In genomic region chr8:92364776-92365240, GRCm38 (mm10) we compare ENCODE assay signal across 10 mouse cellular contexts. TPM values are rescaled to one million over a fixed set of nuclear protein-coding genes. Genes with fewer than 3 reads are reported as not detected.
DNase-seq lines count a peak whose midpoint lies in the region; ATAC-seq and TF ChIP-seq lines count a peak whose summit lies in the region.
"Had no signal": no experiment of that assay in that cellular context is flagged by ENCODE, and none has a peak within 500 bp of the region (broad histone marks: within the 10 kb centered on the region; RNA-seq: fewer than 3 reads in every experiment).

No protein-coding gene starts in this region.

- H3K27me3 ChIP-seq in heart, embryonic 13.5 days (replicated peaks), result peaks cover 94% of the 10 kb centered on the region
- H3K27me3 ChIP-seq in hindbrain, embryonic 12.5 days, result peaks cover 36% of the 10 kb centered on the region
- H3K27me3 ChIP-seq in midbrain, embryonic 11.5 days (ENCODE audit: control insufficient read depth, insufficient read depth, low read length), result peaks cover 14% of the 10 kb centered on the region
- H3K27me3 ChIP-seq: CH12.LX had no signal

- peak overlapping the region; percentile 66 for H3K9ac ChIP-seq in heart, embryonic 13.5 days
- peak overlapping the region; percentile 70 for H3K9ac ChIP-seq in hindbrain, embryonic 12.5 days
- peak overlapping the region; percentile 74 for H3K9ac ChIP-seq in midbrain, embryonic 11.5 days (ENCODE audit: low read length)

- no peak for ATAC-seq in heart, embryonic 13.5 days (ENCODE audit: extremely low read depth, insufficient number of reproducible peaks, low FRiP score, low TSS enrichment)
- ATAC-seq in hindbrain, embryonic 12.5 days (ENCODE audit: low FRiP score), result no peak
- ATAC-seq in midbrain, embryonic 11.5 days (ENCODE audit: low FRiP score), result no peak

- no peak for TF ChIP-seq POLR2A in bone marrow macrophage, adult 2 months (IDR thresholded peaks at IDR 0.05; ENCODE audit: borderline replicate concordance, low read depth, low read length)

- H3K36me3 ChIP-seq in heart, embryonic 13.5 days, result no peaks in the 10 kb centered on the region; the same call in 1 of the 2 replicates
- peaks cover 8% of the 10 kb centered on the region for H3K36me3 ChIP-seq in hindbrain, embryonic 12.5 days
- peaks cover 4% of the 10 kb centered on the region; the same call in 1 of the 2 replicates for H3K36me3 ChIP-seq in midbrain, embryonic 11.5 days (ENCODE audit: control insufficient read depth, insufficient read depth, low read length)

- WGBS in heart, embryonic 13.5 days, result 23% methylated on average over 20 of the region's 20 CpGs
- WGBS in hindbrain, embryonic 12.5 days, result 20% methylated on average over 20 of the region's 20 CpGs
- 10% methylated on average over 20 of the region's 20 CpGs for WGBS in midbrain, embryonic 11.5 days

- intact Hi-C loops in heart, postnatal 25 days (cut with DNase I), result loop anchor here (5.0 to 10.0 kb wide), 2 partner anchors 357 to 1170 kb away; partner anchors contain the start of gene Aktip

- H3K9me3 ChIP-seq in heart, embryonic 13.5 days, result no peaks in the 10 kb centered on the region
- H3K9me3 ChIP-seq in hindbrain, embryonic 12.5 days (replicated peaks), result no peaks in the 10 kb centered on the region
- no peaks in the 10 kb centered on the region for H3K9me3 ChIP-seq in midbrain, embryonic 11.5 days (ENCODE audit: control insufficient read depth, low read length)

- no peak for TF ChIP-seq CTCF in bone marrow macrophage, adult 2 months (IDR thresholded peaks at IDR 0.05; ENCODE audit: low read depth, low read length)

- no peak for DNase-seq in heart, postnatal 25 days (ENCODE audit: low spot score)
- peak; percentile 97 for DNase-seq in midbrain, embryonic 11.5 days (ENCODE audit: low spot score, missing footprints)
- DNase-seq in spleen, adult 18-20 months, result no peak
- no peak for DNase-seq in urinary bladder, adult 18-20 months (ENCODE audit: low spot score in 2 of 2)
- DNase-seq in left cerebral cortex, adult 9 months (ENCODE audit: low spot score in 2 of 2), result no peak

- peaks cover 42% of the 10 kb centered on the region for H3K4me1 ChIP-seq in heart, embryonic 13.5 days
- 0 out of 2 replicates have a peak, but pooled peaks cover 2% of the 10 kb centered on the region for H3K4me1 ChIP-seq in bone marrow macrophage, adult 2 months (ENCODE audit: control insufficient read depth, insufficient read depth, low read length)
- peaks cover 52% of the 10 kb centered on the region for H3K4me1 ChIP-seq in hindbrain, embryonic 12.5 days
- peaks cover 40% of the 10 kb centered on the region for H3K4me1 ChIP-seq in midbrain, embryonic 11.5 days (ENCODE audit: control insufficient read depth, insufficient read depth, low read length)

- peak overlapping the region; percentile 45 for H3K4me3 ChIP-seq in heart, embryonic 13.5 days
- H3K4me3 ChIP-seq in bone marrow macrophage, adult 2 months (ENCODE audit: insufficient read depth, low read length), result peak overlapping the region; percentile 47
- peak overlapping the region; percentile 39 for H3K4me3 ChIP-seq in hindbrain, embryonic 12.5 days
- H3K4me3 ChIP-seq in midbrain, embryonic 11.5 days (ENCODE audit: low read depth, low read length), result peak overlapping the region; percentile 56

- peak overlapping the region; percentile 59 for H3K4me2 ChIP-seq in heart, embryonic 13.5 days
- peak overlapping the region; percentile 59 for H3K4me2 ChIP-seq in hindbrain, embryonic 12.5 days (replicated peaks)
- peak overlapping the region; percentile 81 for H3K4me2 ChIP-seq in midbrain, embryonic 11.5 days

- 0 out of 2 replicates have a peak overlapping the region, but pooled peaks have one; percentile 9 for H3K27ac ChIP-seq in heart, embryonic 13.5 days (replicated peaks)
- no peak overlapping the region for H3K27ac ChIP-seq in bone marrow macrophage, adult 2 months (ENCODE audit: insufficient read depth, low read depth, low read length)
- H3K27ac ChIP-seq in hindbrain, embryonic 12.5 days, result peak overlapping the region; percentile 83; the same call in 1 of the 2 replicates
- peak overlapping the region; percentile 44; the same call in 1 of the 2 replicates for H3K27ac ChIP-seq in midbrain, embryonic 11.5 days (ENCODE audit: low read depth, low read length)

RNA-seq across cellular contexts. Expression of gene Irx5, which starts 7.4 kb away (rescaled TPM):
- 7.7 and 8.5 TPM in 2 replicates for polyA plus RNA-seq in heart, embryonic 13.5 days (2015; fragmentation: Nextera tagmentation; extraction: Ambion mirVana)
- total RNA-seq in heart, postnatal 25 days (2021), result 10 to 100 TPM in 1 of 2 experiments, 1 to 10 TPM in 1; 8.8 to 11.9 TPM
- polyA plus RNA-seq in bone marrow macrophage, adult 2 months (2012; ENCODE audit: insufficient read depth, insufficient read length, missing spikeins), result not detected in 2 replicates
- polyA plus RNA-seq in hindbrain, embryonic 12.5 days (2016; fragmentation: Nextera tagmentation; extraction: Ambion mirVana), result 41.5 and 43.3 TPM in 2 replicates
- 40.5 and 43.2 TPM in 2 replicates for polyA plus RNA-seq in midbrain, embryonic 11.5 days (2014; fragmentation: Nextera tagmentation; extraction: Ambion mirVana)
- total RNA-seq: CH12.LX had no signal
- polyA plus RNA-seq: liver, embryonic 16.5 days had no signal
